Mouse (Mus musculus) heart, embryonic 16.5 days (tissue): Measurements from ENCODE around the gene Manba. TPM values are rescaled to one million over a fixed set of nuclear protein-coding genes. Genes with fewer than 3 reads are reported as not detected.
A peak's percentile ranks its signal among the peaks of the same experiment; 100 is the strongest.

ENCODE experiments used
- ATAC-seq: fragments of 200-750 bp; cut with Nextera tagmentation; replicated peaks from 2 replicates; pipeline ENCODE4 v1.8.0; 2017; ENCODE audit warnings: moderate number of reproducible peaks; ENCODE audit not compliant: insufficient read depth, low FRiP score; ENCODE audit errors: extremely low read depth
- H3K27ac ChIP-seq: fragments of 300-500 bp; sonication (generic); 2 replicates; pipeline ENCODE4 v1.5.1; 2014; ENCODE audit warnings: mild to moderate bottlenecking, low read length, control low read depth, moderate library complexity
- H3K27me3 ChIP-seq: fragments of 300-500 bp; sonication (generic); 2 replicates; pipeline ENCODE4 v1.6.1; 2014; ENCODE audit warnings: low read length, mixed read lengths; ENCODE audit not compliant: control insufficient read depth, insufficient read depth
- H3K36me3 ChIP-seq: fragments of 300-500 bp; sonication (generic); 2 replicates; pipeline ENCODE4 v1.6.1; 2014; ENCODE audit not compliant: control insufficient read depth, insufficient read depth
- H3K4me1 ChIP-seq: fragments of 300-500 bp; sonication (generic); 2 replicates; pipeline ENCODE4 v1.6.1; 2014; ENCODE audit warnings: low read length, mixed read lengths; ENCODE audit not compliant: control insufficient read depth, insufficient read depth
- H3K4me2 ChIP-seq: fragments of 300-500 bp; sonication (generic); 2 replicates; pipeline ENCODE4 v1.6.1; 2014; ENCODE audit warnings: low read depth, mild to moderate bottlenecking, control low read depth, low read length
- H3K4me3 ChIP-seq: fragments of 300-500 bp; sonication (generic); 2 replicates; pipeline ENCODE4 v1.5.1; 2014; ENCODE audit warnings: mild to moderate bottlenecking, control low read depth, low read length
- H3K9ac ChIP-seq: fragments of 300-500 bp; sonication (generic); 2 replicates; pipeline ENCODE4 v1.6.1; 2014; ENCODE audit warnings: low read length, control low read depth
- H3K9me3 ChIP-seq: fragments of 300-500 bp; sonication (generic); replicated peaks from 2 replicates; pipeline ENCODE4 v1.6.1; 2016; ENCODE audit warnings: low read length; ENCODE audit not compliant: control insufficient read depth
- WGBS: fragments of 180-500 bp; shearing (Covaris S2); extraction: QIAGEN DNeasy Blood & Tissue Kit; methylation state at CpG from one replicate; pipeline ENCODE4 v1.1.7; 2014; 5-methylcytosine and 5-hydroxymethylcytosine counted together
- polyA plus RNA-seq: library from polyadenylated mRNA; unstranded; fragments of >200 nt; fragmentation: Nextera tagmentation; extraction: Ambion mirVana; gene quantifications from 2 replicates; pipeline ENCODE4 v1.2.1, GENCODE M21; 2015

Gene Manba
- polyA plus RNA-seq, 1 experiment from 2014 or later, result 37.0 TPM

DNA sequence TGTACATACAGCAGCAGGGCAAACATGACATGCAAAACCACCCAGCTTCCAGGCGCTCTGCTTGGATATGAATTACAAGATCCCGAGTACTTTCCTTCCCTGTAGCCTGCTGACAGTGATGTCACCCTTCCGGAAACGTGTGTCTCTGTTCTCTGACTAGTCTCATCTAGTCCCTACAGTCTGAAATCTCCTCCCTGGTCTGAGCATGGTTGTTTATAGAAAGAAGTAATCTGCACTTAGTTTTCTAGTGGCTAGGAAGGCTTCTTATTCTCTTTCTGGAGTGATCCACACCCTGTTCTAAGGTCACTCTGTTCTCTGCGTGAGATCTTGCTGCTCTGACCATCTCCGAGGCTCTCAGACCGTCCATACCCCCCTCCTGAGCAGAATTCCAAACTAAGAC, 76.6 kb downstream of the Manba start:
- 73% methylated on average over 7 of the region's 7 CpGs for WGBS
- Histone ChIP-seq H3K4me2 (no peak overlapping the region), H3K9ac (no peak overlapping the region), H3K27me3 (no peaks in the 10 kb centered on the region), H3K27ac (no peak overlapping the region), H3K9me3 (no peaks in the 10 kb centered on the region), H3K4me3 (no peak overlapping the region), H3K36me3 (peaks cover 17% of the 10 kb centered on the region), H3K4me1 (peaks cover 5% of the 10 kb centered on the region; the same call in 1 of the 2 replicates)
- no peak for ATAC-seq

DNA sequence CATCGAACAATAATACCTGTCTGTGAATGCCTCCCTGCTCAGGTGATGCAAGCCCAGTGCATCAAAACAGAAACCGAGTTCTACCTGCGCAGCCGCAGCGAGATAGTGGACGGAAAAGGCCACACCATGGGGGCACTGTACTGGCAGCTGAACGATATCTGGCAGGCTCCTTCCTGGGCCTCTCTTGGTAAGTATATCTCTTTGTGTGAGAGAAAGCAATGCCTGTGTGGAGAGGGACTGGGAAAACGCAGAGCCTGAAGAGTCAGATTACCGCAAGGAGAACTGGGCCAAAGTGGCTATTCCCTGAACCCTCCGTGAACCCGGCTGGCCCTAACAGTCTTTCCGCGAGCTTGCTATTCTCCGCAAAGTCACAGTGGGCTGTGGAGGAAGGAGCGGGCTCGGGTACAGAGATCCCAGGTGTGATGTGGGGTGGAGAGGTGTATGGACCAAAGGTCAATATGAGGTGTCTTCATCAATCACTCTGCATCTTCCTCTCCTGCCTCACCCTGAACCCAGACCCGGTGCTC, 77.8 kb downstream of the Manba start:
- H3K4me2 ChIP-seq, result no peak overlapping the region
- peak; percentile 58; the same call in 1 of the 2 replicates for ATAC-seq
- H3K27me3 ChIP-seq, result no peaks in the 10 kb centered on the region
- no peak overlapping the region for H3K4me3 ChIP-seq
- H3K4me1 ChIP-seq, result peaks cover 11% of the 10 kb centered on the region
- H3K9ac ChIP-seq, result 0 out of 2 replicates have a peak overlapping the region, but pooled peaks have one; percentile 11
- H3K27ac ChIP-seq, result no peak overlapping the region; the same call in 1 of the 2 replicates
- 56% methylated on average over 17 of the region's 17 CpGs for WGBS
- H3K36me3 ChIP-seq, result peaks cover 15% of the 10 kb centered on the region
- no peaks in the 10 kb centered on the region for H3K9me3 ChIP-seq

DNA sequence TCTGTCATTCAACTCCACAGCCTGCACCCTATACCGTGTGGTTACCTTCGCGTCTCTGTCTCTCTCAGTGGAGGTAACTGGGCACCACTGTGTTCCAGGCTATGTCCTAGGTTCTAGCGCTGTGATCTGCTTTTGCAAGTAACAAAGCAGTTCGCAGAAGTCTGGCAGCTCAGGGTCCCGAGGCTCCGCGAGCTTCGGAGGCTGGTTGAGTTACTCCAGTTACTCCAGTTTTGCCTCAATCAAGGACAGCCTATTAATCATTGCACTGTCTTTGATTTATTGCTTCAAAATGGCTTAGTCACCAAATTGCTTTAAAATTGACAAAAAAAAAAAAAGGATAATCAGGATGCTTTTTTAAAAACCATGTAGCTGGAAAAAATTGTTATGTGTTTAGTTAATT, 79.3 kb downstream of the Manba start:
- no peak overlapping the region for H3K4me2 ChIP-seq
- no peaks in the 10 kb centered on the region for H3K9me3 ChIP-seq
- H3K4me1 ChIP-seq, result peaks cover 17% of the 10 kb centered on the region
- no peak for ATAC-seq
- H3K4me3 ChIP-seq, result no peak overlapping the region
- no peaks in the 10 kb centered on the region for H3K27me3 ChIP-seq
- H3K27ac ChIP-seq, result no peak overlapping the region
- peaks cover 10% of the 10 kb centered on the region for H3K36me3 ChIP-seq
- H3K9ac ChIP-seq, result no peak overlapping the region
- WGBS, result 91% methylated on average over 9 of the region's 9 CpGs

DNA sequence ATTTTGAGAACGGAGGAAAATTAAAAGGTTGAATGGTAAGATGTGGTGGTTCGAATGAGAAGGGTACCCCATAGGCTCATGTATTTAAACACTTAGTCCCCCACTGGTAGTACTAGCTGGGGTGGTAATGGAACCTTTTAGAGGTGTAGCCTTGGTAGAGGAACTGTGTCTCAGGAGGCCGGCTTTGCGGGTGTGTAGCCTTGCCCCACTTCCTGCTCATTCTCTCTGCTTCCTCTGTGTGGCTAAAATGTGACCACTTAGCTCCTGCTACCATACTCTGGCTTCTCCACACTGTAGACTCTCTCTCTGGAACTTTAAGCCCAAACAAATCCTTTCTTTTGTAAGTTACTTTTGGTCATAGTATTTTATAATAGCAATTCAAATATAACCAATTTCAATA, 79.9 kb downstream of the Manba start:
- ATAC-seq, result no peak
- no peak overlapping the region for H3K4me3 ChIP-seq
- H3K9me3 ChIP-seq, result no peaks in the 10 kb centered on the region

DNA sequence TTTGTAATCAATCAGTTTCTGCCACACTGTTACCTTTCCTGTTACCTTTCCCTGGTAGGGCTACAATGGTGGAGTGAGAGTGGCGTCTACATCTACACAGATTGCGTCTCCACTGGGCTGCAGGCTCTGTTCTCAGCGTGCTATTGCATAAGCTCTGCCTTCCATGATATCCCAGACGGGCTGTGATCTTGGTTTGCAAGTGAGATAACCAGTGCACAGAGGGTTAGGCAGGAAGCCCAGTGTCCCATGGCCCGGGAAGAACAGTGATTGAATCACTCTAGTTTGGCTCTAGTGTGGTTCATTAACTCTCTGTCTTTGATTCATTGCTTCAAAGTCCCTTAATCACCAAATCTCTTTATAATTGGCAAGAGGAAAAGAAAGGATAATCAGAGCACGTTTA, 82.5 kb downstream of the Manba start:
- H3K27ac ChIP-seq, result no peak overlapping the region; the same call in 1 of the 2 replicates
- ATAC-seq, result no peak
- no peaks in the 10 kb centered on the region for H3K9me3 ChIP-seq
- H3K4me2 ChIP-seq, result no peak overlapping the region
- WGBS, result 46% methylated on average over 6 of the region's 6 CpGs
- H3K27me3 ChIP-seq, result no peaks in the 10 kb centered on the region
- no peak overlapping the region for H3K9ac ChIP-seq
- H3K4me1 ChIP-seq, result peaks cover 17% of the 10 kb centered on the region
- no peak overlapping the region for H3K4me3 ChIP-seq
- H3K36me3 ChIP-seq, result peaks cover 18% of the 10 kb centered on the region

More for the DNA sequence above, 79.9 kb downstream of the Manba start:
- Histone ChIP-seq H3K36me3 (peaks cover 13% of the 10 kb centered on the region), H3K9ac (no peak overlapping the region), H3K27ac (no peak overlapping the region), H3K27me3 (no peaks in the 10 kb centered on the region), H3K4me2 (no peak overlapping the region), H3K4me1 (peaks cover 17% of the 10 kb centered on the region)
- WGBS, result 66% methylated on average over 4 of the region's 4 CpGs

DNA sequence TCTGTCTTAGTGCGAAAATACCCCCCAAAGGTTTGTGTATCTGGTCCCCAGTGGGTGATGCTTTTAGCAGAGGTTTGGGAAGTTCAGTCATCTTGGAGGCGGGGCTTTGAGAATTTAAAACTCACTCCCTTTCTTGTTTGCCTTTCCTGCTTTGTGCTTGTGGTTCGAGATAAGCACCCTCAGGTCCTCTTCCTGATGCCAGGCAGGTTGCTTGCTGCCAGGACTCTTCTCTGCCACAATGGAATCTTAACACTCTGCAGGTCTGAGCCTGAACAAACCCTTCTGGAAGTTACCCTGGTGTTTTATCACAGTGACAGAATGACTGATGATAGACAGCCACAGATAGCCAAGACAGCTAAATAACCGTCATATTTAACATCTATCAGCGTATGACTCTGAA, 83.2 kb downstream of the Manba start:
- Histone ChIP-seq H3K9me3 (no peaks in the 10 kb centered on the region), H3K4me3 (no peak overlapping the region), H3K36me3 (peaks cover 18% of the 10 kb centered on the region), H3K4me2 (no peak overlapping the region), H3K4me1 (peaks cover 18% of the 10 kb centered on the region), H3K27me3 (no peaks in the 10 kb centered on the region), H3K9ac (no peak overlapping the region), H3K27ac (peak overlapping the region; percentile 44)
- 32% methylated on average over 5 of the region's 5 CpGs for WGBS
- ATAC-seq, result peak; percentile 47; the same call in 1 of the 2 replicates

DNA sequence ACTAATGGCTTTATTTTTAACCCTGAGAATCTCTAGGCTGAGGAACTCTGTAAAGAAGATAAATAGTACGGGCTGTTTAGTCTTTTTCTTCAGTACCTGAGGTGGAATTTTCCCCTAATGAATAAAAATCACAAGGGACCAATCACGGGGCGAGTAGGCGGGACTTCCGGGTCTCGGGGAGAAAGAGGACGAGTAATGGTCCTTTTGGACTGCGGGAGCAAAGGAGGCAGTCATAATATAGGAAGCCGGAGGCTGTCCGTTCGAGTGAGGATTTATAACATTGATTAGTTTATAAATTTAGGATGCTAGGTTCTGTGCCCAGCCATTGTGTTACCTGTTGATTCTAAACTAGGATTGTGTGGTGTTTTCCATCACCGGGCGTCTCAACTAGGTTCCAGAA, 86.1 kb downstream of the Manba start:
- WGBS, result 71% methylated on average over 13 of the region's 13 CpGs
- Histone ChIP-seq H3K27ac (no peak overlapping the region), H3K9me3 (no peaks in the 10 kb centered on the region), H3K36me3 (peaks cover 18% of the 10 kb centered on the region), H3K4me1 (peaks cover 28% of the 10 kb centered on the region), H3K4me3 (no peak overlapping the region), H3K4me2 (no peak overlapping the region), H3K9ac (no peak overlapping the region), H3K27me3 (no peaks in the 10 kb centered on the region)
- ATAC-seq, result no peak

DNA sequence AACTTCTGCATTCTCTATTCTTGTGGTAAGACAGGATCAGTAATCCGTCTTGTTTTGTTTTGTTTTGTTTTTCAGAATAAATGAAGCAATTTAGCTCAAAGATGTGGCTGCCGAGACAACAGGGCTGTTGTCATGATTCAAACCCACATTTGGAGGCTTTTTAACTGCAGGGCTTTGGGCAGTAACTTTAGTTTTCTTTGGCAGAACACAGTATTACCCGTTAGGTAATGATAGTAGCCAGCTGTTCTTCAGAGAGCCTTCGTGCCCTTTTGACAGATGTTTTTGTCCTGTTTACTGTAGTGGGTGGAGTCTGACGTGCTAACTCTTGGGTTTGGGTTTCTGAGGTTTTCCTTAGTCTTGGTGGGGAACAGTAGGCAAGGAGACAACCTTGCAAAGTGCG, 87.6 kb downstream of the Manba start:
- peaks cover 12% of the 10 kb centered on the region for H3K36me3 ChIP-seq
- H3K27me3 ChIP-seq, result no peaks in the 10 kb centered on the region
- H3K9ac ChIP-seq, result no peak overlapping the region
- H3K9me3 ChIP-seq, result no peaks in the 10 kb centered on the region
- H3K4me3 ChIP-seq, result no peak overlapping the region
- 0 out of 2 replicates have a peak overlapping the region, but pooled peaks have one; percentile 25 for H3K27ac ChIP-seq
- H3K4me1 ChIP-seq, result peaks cover 23% of the 10 kb centered on the region
- no peak overlapping the region for H3K4me2 ChIP-seq
- ATAC-seq, result no peak
- WGBS, result 48% methylated on average over 6 of the region's 6 CpGs

DNA sequence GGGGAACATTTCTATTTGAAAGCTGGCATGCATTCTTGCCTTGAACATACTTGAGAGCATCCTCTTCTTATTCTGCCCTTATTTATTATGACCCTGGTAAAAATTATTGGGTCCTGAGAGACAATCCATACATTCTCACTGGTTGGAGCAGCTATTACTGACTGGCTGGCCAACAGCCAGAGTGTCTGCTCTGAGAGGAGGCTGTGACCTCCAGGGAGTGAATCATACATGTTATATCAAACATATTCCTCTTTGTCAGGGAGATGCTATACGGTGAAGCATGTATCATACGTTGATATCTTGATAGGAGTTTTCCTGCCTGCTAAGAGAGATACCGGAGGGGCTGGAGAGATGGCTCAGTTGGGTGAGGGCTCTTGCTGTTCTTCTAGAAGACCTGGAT, 89.7 kb downstream of the Manba start:
- no peak for ATAC-seq
- H3K27ac ChIP-seq, result no peak overlapping the region
- WGBS, result 53% methylated on average over 3 of the region's 3 CpGs

More for the DNA sequence above, 89.7 kb downstream of the Manba start:
- Histone ChIP-seq H3K4me3 (no peak overlapping the region), H3K9me3 (no peaks in the 10 kb centered on the region), H3K9ac (no peak overlapping the region), H3K4me1 (peaks cover 27% of the 10 kb centered on the region), H3K27me3 (no peaks in the 10 kb centered on the region), H3K4me2 (no peak overlapping the region), H3K36me3 (peaks cover 11% of the 10 kb centered on the region)
